Mouse (Mus musculus) thymus, adult 2 months (tissue): ENCODE measurements around the gene Mks1.

ENCODE experiments used
- CTCF ChIP-seq: fragments of 200-500 bp; IDR thresholded peaks from 2 replicates; pipeline ENCODE4 v1.5.1; 2012; ENCODE audit warnings: mild to moderate bottlenecking, control low read depth, low read length, moderate library complexity, borderline replicate concordance; ENCODE audit not compliant: control insufficient read depth, poor library complexity, insufficient read depth; ENCODE audit errors: extremely low read depth
- POLR2A ChIP-seq: fragments of 200-500 bp; IDR thresholded peaks from 2 replicates; pipeline ENCODE4 v1.6.1; 2012; ENCODE audit warnings: mild to moderate bottlenecking, low read length, control low read depth, moderate library complexity; ENCODE audit not compliant: control insufficient read depth, poor library complexity, insufficient read depth; ENCODE audit errors: extremely low read depth

DNA sequence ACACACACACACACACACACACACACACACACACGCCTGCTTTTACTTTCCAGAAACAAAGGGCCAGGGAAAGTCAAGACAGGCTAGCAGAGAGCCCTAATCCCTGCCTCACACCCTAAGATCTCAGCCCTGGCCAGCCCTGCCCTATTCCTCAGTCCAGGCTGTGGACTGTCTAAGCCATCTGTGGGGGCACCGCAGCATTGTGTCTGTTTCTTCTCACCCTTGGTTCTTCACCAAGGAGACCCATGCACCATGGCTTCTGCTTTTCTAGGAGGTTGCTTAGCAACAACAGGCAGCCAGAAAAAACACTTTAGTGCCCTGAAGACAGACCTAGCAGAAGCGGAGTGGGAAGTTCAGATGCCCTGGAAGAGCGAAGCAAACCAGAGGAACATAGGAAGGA lies 41.6 kb upstream of the Mks1 start:
- TF ChIP-seq CTCF (no peak), POLR2A (no peak)
